Mouse (Mus musculus) hindbrain, postnatal 0 days (tissue): Measurements from ENCODE around the gene Psen2. TPM values are rescaled to one million over a fixed set of nuclear protein-coding genes. Genes with fewer than 3 reads are reported as not detected.

Source experiments
- ATAC-seq: fragments of 200-750 bp; cut with Nextera tagmentation; 2 replicates; pipeline ENCODE4 v1.8.0; 2017; ENCODE audit warnings: mild to moderate bottlenecking, moderate TSS enrichment, moderate library complexity
- DNase-seq: peaks from one replicate; pipeline ENCODE4 v3.0.0-alpha.2; 2015; ENCODE audit warnings: low spot score
- H3K27ac ChIP-seq: fragments of 300-500 bp; sonication (generic); 2 replicates; pipeline ENCODE4 v1.5.1; 2014; ENCODE audit warnings: mild to moderate bottlenecking
- H3K27me3 ChIP-seq: fragments of 300-500 bp; sonication (generic); 2 replicates; pipeline ENCODE4 v1.6.1; 2014; ENCODE audit warnings: low read length, mixed read lengths; ENCODE audit not compliant: insufficient read depth
- H3K36me3 ChIP-seq: fragments of 300-500 bp; sonication (generic); 2 replicates; pipeline ENCODE4 v1.6.1; 2014; ENCODE audit warnings: low read length, mixed read lengths; ENCODE audit not compliant: insufficient read depth
- H3K4me1 ChIP-seq: fragments of 300-500 bp; sonication (generic); 2 replicates; pipeline ENCODE4 v1.6.1; 2014; ENCODE audit warnings: antibody characterized with exemption, low read length, mixed read lengths; ENCODE audit not compliant: insufficient read depth
- H3K4me2 ChIP-seq: fragments of 300-500 bp; sonication (generic); 2 replicates; pipeline ENCODE4 v1.6.1; 2014; ENCODE audit warnings: low read depth, mild to moderate bottlenecking, low read length, moderate library complexity, mixed read lengths
- H3K4me3 ChIP-seq: fragments of 300-500 bp; sonication (generic); 2 replicates; pipeline ENCODE4 v1.5.1; 2014; ENCODE audit warnings: low read length
- H3K9ac ChIP-seq: fragments of 300-500 bp; sonication (generic); replicated peaks from 2 replicates; pipeline ENCODE4 v1.6.1; 2014; ENCODE audit warnings: mild to moderate bottlenecking, low read length, moderate library complexity, mixed read lengths
- H3K9me3 ChIP-seq: fragments of 300-500 bp; sonication (generic); 2 replicates; pipeline ENCODE4 v1.6.1; 2016; ENCODE audit warnings: low read length, mixed read lengths
- CTCF ChIP-seq: IDR thresholded peaks from 2 replicates; pipeline ENCODE4 v1.5.1; 2016; ENCODE audit warnings: antibody characterized with exemption, control low read depth, low read depth
- WGBS: fragments of 180-500 bp; shearing (Covaris S2); extraction: QIAGEN DNeasy Blood & Tissue Kit; methylation state at CpG from one replicate; pipeline ENCODE4 v1.1.7; 2014; 5-methylcytosine and 5-hydroxymethylcytosine counted together
- polyA plus RNA-seq: library from polyadenylated mRNA; unstranded; fragments of >200 nt; fragmentation: Nextera tagmentation; extraction: Ambion mirVana; gene quantifications from 2 replicates; pipeline ENCODE4 v1.2.1, GENCODE M21; 2015
- total RNA-seq: library from RNA; depleted of rRNA; stranded (reverse); fragments of >200 nt; gene quantifications from 2 replicates; pipeline ENCODE4 v1.2.3, GENCODE M21; 2014

Gene Psen2
- total and polyA plus RNA-seq, 2 experiments from 2014 or later: 23.7 to 33.5 TPM

GRCm38 (mm10) chr1:180256138-180256674 is 7.0 kb downstream of the Psen2 start:
- Histone ChIP-seq H3K9ac (peak overlapping the region; percentile 92), H3K27me3 (no peaks in the 10 kb centered on the region), H3K4me1 (no peaks in the 10 kb centered on the region; the same call in 1 of the 2 replicates), H3K4me2 (peak overlapping the region; percentile 97), H3K36me3 (no peaks in the 10 kb centered on the region), H3K9me3 (no peaks in the 10 kb centered on the region), H3K4me3 (peak overlapping the region; percentile 78), H3K27ac (peak overlapping the region; percentile 92)
- WGBS: under 1% methylated on average over 39 of the region's 39 CpGs
- DNase-seq (peak; percentile 94), ATAC-seq (peak; percentile 95)
- TF ChIP-seq CTCF: no peak

GRCm38 (mm10) chr1:180255294-180256117 is 7.7 kb downstream of the Psen2 start:
- whole genome bisulfite sequencing: 1% methylated on average over 33 of the region's 33 CpGs
- Histone ChIP-seq H3K27me3 (no peaks in the 10 kb centered on the region), H3K9ac (peak overlapping the region; percentile 92), H3K4me2 (peak overlapping the region; percentile 97), H3K36me3 (no peaks in the 10 kb centered on the region), H3K9me3 (no peaks in the 10 kb centered on the region), H3K4me1 (no peaks in the 10 kb centered on the region; the same call in 1 of the 2 replicates), H3K4me3 (peak overlapping the region; percentile 78), H3K27ac (peak overlapping the region; percentile 92)
- TF ChIP-seq CTCF: no peak
- DNase-seq (peak; percentile 36), ATAC-seq (peak; percentile 72)

GRCm38 (mm10) chr1:180254316-180254715 is 8.9 kb downstream of the Psen2 start:
- no peaks in the 10 kb centered on the region for H3K9me3 ChIP-seq
- H3K4me1 ChIP-seq: no peaks in the 10 kb centered on the region; the same call in 1 of the 2 replicates
- DNase-seq (no peak), ATAC-seq (no peak)
- no peak overlapping the region for H3K9ac ChIP-seq
- WGBS: 85% methylated on average over 5 of the region's 5 CpGs
- no peak for TF ChIP-seq CTCF
- no peak overlapping the region for H3K27ac ChIP-seq
- no peaks in the 10 kb centered on the region for H3K36me3 ChIP-seq
- H3K27me3 ChIP-seq: no peaks in the 10 kb centered on the region
- 0 out of 2 replicates have a peak overlapping the region, but pooled peaks have one; percentile 97 for H3K4me2 ChIP-seq
- no peak overlapping the region for H3K4me3 ChIP-seq

- H3K9ac ChIP-seq: no peak overlapping the region
- ATAC-seq (no peak), DNase-seq (no peak)
- no peak overlapping the region for H3K4me3 ChIP-seq
- TF ChIP-seq CTCF: no peak
- H3K27me3 ChIP-seq: no peaks in the 10 kb centered on the region
- no peak overlapping the region for H3K4me2 ChIP-seq
- H3K27ac ChIP-seq: no peak overlapping the region
- H3K9me3 ChIP-seq: no peaks in the 10 kb centered on the region
- WGBS: 85% methylated on average over 11 of the region's 11 CpGs
- no peaks in the 10 kb centered on the region; the same call in 1 of the 2 replicates for H3K4me1 ChIP-seq
- no peaks in the 10 kb centered on the region for H3K36me3 ChIP-seq
Measured at GRCm38 (mm10) chr1:180252656-180253190, 10.5 kb downstream of the Psen2 start.

- no peaks in the 10 kb centered on the region; the same call in 1 of the 2 replicates for H3K4me1 ChIP-seq
- DNase-seq (no peak), ATAC-seq (no peak)
- H3K4me2 ChIP-seq: no peak overlapping the region
- no peaks in the 10 kb centered on the region for H3K9me3 ChIP-seq
- no peak overlapping the region for H3K4me3 ChIP-seq
- H3K27me3 ChIP-seq: no peaks in the 10 kb centered on the region
- H3K27ac ChIP-seq: no peak overlapping the region
- H3K9ac ChIP-seq: no peak overlapping the region
- no peak for TF ChIP-seq CTCF
- no peaks in the 10 kb centered on the region for H3K36me3 ChIP-seq
- WGBS: 51% methylated on average over 10 of the region's 10 CpGs
Measured at GRCm38 (mm10) chr1:180251176-180252048, 11.8 kb downstream of the Psen2 start.

- no peaks in the 10 kb centered on the region for H3K27me3 ChIP-seq
- no peaks in the 10 kb centered on the region for H3K9me3 ChIP-seq
- no peak overlapping the region for H3K4me3 ChIP-seq
- WGBS: 65% methylated on average over 8 of the region's 8 CpGs
- H3K4me2 ChIP-seq: peak overlapping the region; percentile 3; the same call in 1 of the 2 replicates
- no peak overlapping the region for H3K27ac ChIP-seq
- ATAC-seq (no peak), DNase-seq (no peak)
- no peaks in the 10 kb centered on the region; the same call in 1 of the 2 replicates for H3K4me1 ChIP-seq
- H3K36me3 ChIP-seq: no peaks in the 10 kb centered on the region
- no peak overlapping the region for H3K9ac ChIP-seq
- TF ChIP-seq CTCF: no peak
Measured at GRCm38 (mm10) chr1:180250441-180250830, 12.8 kb downstream of the Psen2 start.
